Mouse (Mus musculus) spleen, postnatal 14 days (tissue): ENCODE data around the gene Hspa8.
"Not testable (repeated sequence)": the region's sequence is repeated elsewhere in the genome, so short reads cannot be mapped to it uniquely, and the experiment has no call there.

ENCODE experiments used
- DNase-seq, 2 experiments: peaks; one replicate each; pipeline ENCODE4 v3.0.0; 2021 to 2022; ENCODE audit warnings: low spot score in 2 of 2

The Hspa8 gene

GRCm38 (mm10) chr9:40800675-40801612, at the start of gene Hspa8:
TSS of gene Hspa8 (plus strand) at chr9:40800984.
- DNase-seq, result peak; percentile 98 to 99

DNA sequence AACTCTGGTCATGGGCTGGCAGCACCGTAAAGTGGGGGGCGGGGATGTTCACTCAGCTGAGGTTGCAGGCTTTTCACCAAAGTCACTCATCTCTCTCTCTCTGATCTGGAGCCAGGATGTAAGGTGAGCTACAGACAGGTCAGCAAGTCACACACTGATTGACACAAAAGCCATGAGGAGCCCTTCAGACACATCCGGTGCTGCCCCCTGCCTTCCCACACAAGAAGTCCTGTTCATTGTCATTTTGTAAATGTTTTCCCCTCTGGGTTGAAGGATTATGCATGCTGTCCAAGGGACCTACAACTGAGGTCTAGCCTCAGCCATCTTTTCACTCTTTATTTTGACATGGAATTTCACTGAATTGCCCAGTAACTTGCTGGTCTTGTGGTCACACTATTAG, 49.0 kb upstream of the Hspa8 start:
- no peak for DNase-seq

DNA sequence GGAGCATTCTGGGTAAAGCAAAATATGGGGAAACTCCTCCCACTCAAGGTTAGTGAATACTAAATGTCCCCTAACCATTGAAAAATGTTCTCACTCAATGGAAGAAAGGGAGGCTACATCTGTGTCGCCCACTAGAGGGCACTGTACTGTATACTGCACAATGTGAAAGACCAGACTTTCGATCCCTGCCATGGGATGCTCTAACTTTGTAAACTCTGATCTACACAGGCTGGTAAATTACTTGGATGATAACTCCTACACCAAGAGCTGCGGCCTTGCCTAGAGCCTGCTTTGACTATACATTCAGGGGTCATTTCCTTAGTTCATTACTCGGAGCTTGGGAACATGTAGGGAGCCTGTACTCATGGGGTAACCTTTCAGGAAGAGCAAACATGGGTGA, 44.4 kb upstream of the Hspa8 start:
- peak in 1 of 2 experiments; percentile 42 for DNase-seq

DNA sequence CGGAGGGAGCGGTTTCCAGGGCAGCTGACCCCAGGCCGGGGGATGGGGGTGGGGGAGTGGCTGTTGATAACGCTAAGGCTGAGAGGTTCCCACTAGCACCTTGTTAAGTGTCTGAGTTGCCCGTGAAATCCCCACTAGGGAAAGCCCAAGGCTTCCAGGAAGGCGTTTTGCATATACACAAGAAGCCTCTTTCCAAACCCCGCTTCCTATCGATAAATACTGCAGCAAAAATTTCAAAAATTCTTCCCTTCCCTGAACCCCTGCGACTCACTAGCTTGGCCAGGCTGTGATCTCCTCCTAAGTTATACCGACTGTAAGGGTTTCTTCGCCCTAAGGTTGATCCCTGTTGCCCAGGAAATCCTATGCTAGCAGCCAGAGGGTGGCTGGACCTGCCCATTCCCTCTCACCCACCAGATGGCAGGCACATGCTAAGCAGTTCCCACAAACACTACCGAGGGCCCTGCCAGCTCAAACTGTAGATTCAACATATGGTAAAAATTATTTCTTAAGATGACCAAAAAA, 43.6 kb upstream of the Hspa8 start:
- DNase-seq, result peak in 1 of 2 experiments; percentile 15

DNA sequence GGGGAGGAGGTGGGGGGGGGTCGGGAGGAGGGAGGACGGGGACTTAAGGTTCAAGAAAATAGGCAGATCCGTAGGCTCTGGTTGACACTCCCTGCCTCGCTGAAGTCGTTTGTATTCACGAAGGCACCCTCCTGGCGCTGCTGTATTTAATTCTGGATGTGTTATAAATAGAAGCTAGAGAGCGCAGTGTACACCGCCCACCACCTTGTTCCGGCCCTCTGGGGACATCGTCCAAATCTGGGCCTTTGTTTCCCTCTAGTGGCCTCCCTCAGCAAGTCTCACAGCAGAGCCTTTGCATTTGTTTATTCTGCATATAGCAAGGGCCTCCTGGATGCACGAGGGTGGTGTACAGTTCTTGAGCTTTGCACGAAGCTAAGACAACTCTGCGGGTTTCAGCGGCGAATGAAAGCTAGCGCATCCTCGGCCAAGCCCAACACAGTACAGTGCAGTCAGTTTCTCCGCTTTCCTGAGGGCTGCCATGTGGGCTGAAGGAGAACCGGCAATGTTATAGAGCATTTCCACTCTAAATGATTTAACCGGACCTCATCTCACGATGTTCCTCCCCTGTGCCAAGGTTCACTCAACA, 43.0 kb upstream of the Hspa8 start:
- DNase-seq, result peak; percentile 13 to 40

- DNase-seq, result no peak
Observed at GRCm38 (mm10) chr9:40762354-40762753, 38.4 kb upstream of the Hspa8 start.

DNA sequence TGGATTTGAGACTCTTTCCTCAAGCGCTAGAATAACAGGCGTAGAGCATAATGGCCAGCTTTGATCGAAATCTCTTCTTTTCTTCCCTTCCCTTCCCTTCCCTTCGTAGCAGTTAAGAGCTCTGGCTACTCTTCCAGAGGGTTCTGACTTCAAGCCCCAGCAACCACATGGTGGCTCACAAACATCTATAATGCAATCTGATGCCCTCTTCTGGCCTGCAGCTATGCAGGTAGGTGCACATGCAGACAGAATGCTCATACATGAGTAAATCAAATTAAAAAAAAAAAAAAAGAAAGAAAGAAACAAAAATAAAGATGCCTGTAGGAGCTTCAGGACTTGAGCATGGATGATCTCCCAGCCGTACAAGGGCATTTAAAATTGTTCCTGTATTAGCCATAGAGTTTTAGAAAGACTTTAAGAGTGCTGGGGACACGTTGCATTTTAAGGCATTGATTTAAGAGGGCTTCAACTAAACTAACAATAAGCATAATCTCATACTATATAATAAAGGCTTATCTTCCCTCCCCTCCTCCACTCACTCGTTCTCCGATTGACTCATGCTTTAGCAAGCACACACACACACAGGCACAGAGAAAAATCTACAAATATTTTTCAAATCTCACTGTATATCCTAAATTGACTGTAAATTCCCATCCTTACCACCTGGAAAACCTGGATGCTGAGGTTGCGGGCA, 35.8 kb upstream of the Hspa8 start:
- DNase-seq, result no peak

DNA sequence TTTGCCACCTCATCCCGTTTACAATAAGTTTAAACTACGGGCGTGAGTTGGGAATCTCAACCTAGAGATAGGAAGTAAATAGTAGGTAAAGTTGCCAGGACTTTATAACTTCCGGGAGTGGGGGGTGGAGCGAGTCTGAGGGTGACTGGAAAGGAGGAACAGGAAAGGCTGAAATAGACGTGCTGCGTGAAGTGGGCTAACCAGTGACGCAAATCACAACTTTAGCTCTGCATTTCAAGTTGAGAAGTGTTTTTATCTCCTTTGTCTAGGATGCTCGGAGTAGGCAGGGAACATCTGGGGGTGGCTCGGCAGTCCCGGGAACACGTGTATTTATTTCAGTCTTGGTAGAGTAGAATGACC, 35.2 kb upstream of the Hspa8 start:
- DNase-seq, result no peak

GRCm38 (mm10) chr9:40766058-40766605, 34.7 kb upstream of the Hspa8 start:
- DNase-seq, result no peak

GRCm38 (mm10) chr9:40767946-40768345, 32.8 kb upstream of the Hspa8 start:
- DNase-seq, result no peak

- no peak for DNase-seq
Observed at GRCm38 (mm10) chr9:40772246-40772645, 28.5 kb upstream of the Hspa8 start.

GRCm38 (mm10) chr9:40773142-40773541, 27.6 kb upstream of the Hspa8 start:
- not testable (repeated sequence) for DNase-seq

DNA sequence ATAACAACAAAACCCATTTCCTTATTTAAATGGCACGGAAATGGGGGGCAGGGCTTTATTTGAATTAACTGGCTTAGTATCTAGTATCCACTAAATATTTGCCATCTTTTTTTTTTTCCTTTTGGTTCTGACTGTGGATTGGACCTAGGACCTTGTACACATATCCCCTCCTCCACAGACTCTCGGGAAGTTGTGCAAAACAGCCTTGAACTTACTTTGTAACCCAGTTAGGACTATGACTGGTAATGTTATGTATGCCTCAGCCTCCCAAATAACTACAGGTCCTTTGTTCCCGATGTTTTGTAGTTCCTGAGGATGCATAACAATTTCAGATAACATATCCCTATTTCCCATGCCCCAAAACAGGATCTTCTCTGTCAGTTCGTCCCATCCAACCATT, 26.9 kb upstream of the Hspa8 start:
- no peak for DNase-seq

GRCm38 (mm10) chr9:40776044-40776443, 24.7 kb upstream of the Hspa8 start:
- no peak for DNase-seq

GRCm38 (mm10) chr9:40776459-40777248, 24.1 kb upstream of the Hspa8 start:
- DNase-seq, result no peak

- DNase-seq, result no peak
Observed at GRCm38 (mm10) chr9:40780111-40780510, 20.7 kb upstream of the Hspa8 start.

DNA sequence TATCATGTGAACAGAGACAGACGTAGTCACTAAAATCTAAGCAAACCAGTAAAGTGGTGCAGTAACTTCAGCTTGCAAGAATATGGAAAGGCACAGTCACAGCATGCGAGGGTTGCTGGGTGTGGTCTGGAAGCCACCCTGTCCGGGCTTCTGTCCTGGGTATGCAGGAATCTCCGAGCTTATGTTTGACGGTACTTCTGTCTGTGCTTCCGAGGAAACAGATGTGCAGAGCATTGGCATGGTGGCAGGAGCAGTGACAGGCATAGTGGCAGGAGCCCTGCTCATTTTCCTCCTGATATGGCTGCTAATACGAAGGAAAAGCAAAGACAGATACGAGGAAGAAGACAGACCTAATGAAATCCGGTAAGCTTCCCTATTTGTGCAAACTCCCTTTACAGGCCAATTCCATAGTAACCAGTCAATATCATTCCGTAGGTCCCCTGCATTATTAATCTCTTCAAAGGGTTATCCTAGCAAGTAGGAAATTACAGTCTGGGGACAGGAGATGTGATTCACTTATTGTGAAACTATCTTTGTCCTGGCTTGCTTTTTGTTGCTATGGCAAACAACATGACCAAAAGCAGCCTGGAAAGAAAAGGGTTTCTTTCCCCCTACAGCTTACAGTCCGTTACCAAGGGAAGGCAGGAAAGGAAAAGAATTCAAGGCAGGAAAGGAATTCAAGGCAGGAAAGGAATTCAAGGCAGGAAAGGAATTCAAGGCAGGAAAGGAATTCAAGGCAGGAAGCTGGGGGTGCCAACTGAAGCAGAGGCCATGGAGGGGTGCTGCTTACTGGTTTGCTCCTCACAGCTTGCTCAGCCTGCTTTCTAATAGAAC, 19.7 kb upstream of the Hspa8 start:
- no peak for DNase-seq

- peak; percentile 17 to 24 for DNase-seq
Observed at GRCm38 (mm10) chr9:40781726-40782581, 18.8 kb upstream of the Hspa8 start.

- DNase-seq, result peak; percentile 31 to 41
Observed at GRCm38 (mm10) chr9:40783641-40784373, 17.0 kb upstream of the Hspa8 start.
